Mouse (Mus musculus): ENCODE measurements around the gene Glipr2. TPM values are rescaled to one million over a fixed set of nuclear protein-coding genes. Genes with fewer than 3 reads are reported as not detected.

The Glipr2 gene
- polyA plus RNA-seq (2012; rRNA removed; ENCODE audit: low replicate concordance), result 14.6 and 29.1 TPM in 2 replicates

GRCm38 (mm10) chr4:43957292-43957845 is at the start of gene Glipr2:
Gene Glipr2 (plus strand): TSS chr4:43957401.

GRCm38 (mm10) chr4:43983181-43983580 is 26.0 kb downstream of the Glipr2 start, which contains the start of gene Ccin:
Gene Ccin (plus strand): TSS chr4:43983483.

GRCm38 (mm10) chr4:44004126-44004525 is 46.9 kb downstream of the Glipr2 start, which contains the start of gene Clta:
Gene Clta (plus strand): TSS chr4:44004452.

Other genes starting within 250 kb of the Glipr2 start
- not detected in 2 replicates for gene Olfr71, start 247.1 kb upstream of the Glipr2 start, polyA plus RNA-seq (2012; rRNA removed; ENCODE audit: low replicate concordance)
- 8.2 and 78.2 TPM in 2 replicates for gene Hrct1, start 230.2 kb upstream of the Glipr2 start, polyA plus RNA-seq (2012; rRNA removed; ENCODE audit: low replicate concordance)
- 3.1 and 20.2 TPM in 2 replicates for gene Spaar, start 227.4 kb upstream of the Glipr2 start, polyA plus RNA-seq (2012; rRNA removed; ENCODE audit: low replicate concordance)
- gene Olfr159, start 186.4 kb upstream of the Glipr2 start, polyA plus RNA-seq (2012; rRNA removed; ENCODE audit: low replicate concordance), result 0.13 TPM in 1 of 2 replicates, not detected in the other
- gene Olfr156, start 133.5 kb upstream of the Glipr2 start, polyA plus RNA-seq (2012; rRNA removed; ENCODE audit: low replicate concordance), result not detected in 2 replicates
- 0.04 TPM in 1 of 2 replicates, not detected in the other for gene Olfr157, start 117.2 kb upstream of the Glipr2 start, polyA plus RNA-seq (2012; rRNA removed; ENCODE audit: low replicate concordance)
- gene Olfr155, start 105.8 kb upstream of the Glipr2 start, polyA plus RNA-seq (2012; rRNA removed; ENCODE audit: low replicate concordance), result not detected in 2 replicates
- gene Reck, start 81.9 kb upstream of the Glipr2 start, polyA plus RNA-seq (2012; rRNA removed; ENCODE audit: low replicate concordance), result 8.0 and 33.4 TPM in 2 replicates
- 0.11 and 0.22 TPM in 2 replicates for gene Ccin, start 26.1 kb downstream of the Glipr2 start, polyA plus RNA-seq (2012; rRNA removed; ENCODE audit: low replicate concordance)
- 139 and 199 TPM in 2 replicates for gene Clta, start 47.1 kb downstream of the Glipr2 start, polyA plus RNA-seq (2012; rRNA removed; ENCODE audit: low replicate concordance)
- gene Gne, start 126.8 kb downstream of the Glipr2 start, polyA plus RNA-seq (2012; rRNA removed; ENCODE audit: low replicate concordance), result 27.7 and 29.1 TPM in 2 replicates